Mouse (Mus musculus) kidney, adult 2 months (tissue): ENCODE data around the gene Gpr18. TPM values are rescaled to one million over a fixed set of nuclear protein-coding genes. Genes with fewer than 3 reads are reported as not detected.

Experiments
- DNase-seq: peaks from one replicate; pipeline ENCODE4 v3.0.0; 2021
- H3K27ac ChIP-seq: fragments of 200-500 bp; 2 replicates; pipeline ENCODE4 v1.5.1; 2012; ENCODE audit warnings: low read depth, low read length, control low read depth, inconsistent platforms; ENCODE audit not compliant: insufficient read depth
- H3K27me3 ChIP-seq: fragments of 200-500 bp; replicated peaks from 2 replicates; pipeline ENCODE4 v1.6.1; 2012; ENCODE audit warnings: mild to moderate bottlenecking, moderate library complexity, low read length, inconsistent platforms; ENCODE audit not compliant: control insufficient read depth, insufficient read depth
- H3K36me3 ChIP-seq: fragments of 200-500 bp; 2 replicates; pipeline ENCODE4 v1.6.1; 2012; ENCODE audit warnings: mild to moderate bottlenecking, moderate library complexity, low read length, inconsistent platforms; ENCODE audit not compliant: control insufficient read depth, insufficient read depth
- H3K4me1 ChIP-seq: fragments of 200-500 bp; 2 replicates; pipeline ENCODE4 v1.6.1; 2011; ENCODE audit warnings: low read length; ENCODE audit not compliant: control insufficient read depth, insufficient read depth
- H3K4me3 ChIP-seq: fragments of 200-500 bp; 2 replicates; pipeline ENCODE4 v1.5.1; 2011; ENCODE audit warnings: mild to moderate bottlenecking, low read depth, low read length, control low read depth; ENCODE audit not compliant: insufficient read depth
- CTCF ChIP-seq: fragments of 200-500 bp; conservative IDR thresholded peaks from 2 replicates; pipeline ENCODE4 v1.5.1; 2011; ENCODE audit warnings: low read depth, mild to moderate bottlenecking, control low read depth, low read length, moderate library complexity, mixed read lengths; ENCODE audit not compliant: insufficient read depth, insufficient read length
- POLR2A ChIP-seq: fragments of 200-500 bp; IDR thresholded peaks from one replicate; pipeline ENCODE4 v1.6.1; 2011; ENCODE audit warnings: low read depth, low read length, control low read depth
- WGBS: fragments of 180-500 bp; shearing (Covaris S2); methylation state at CpG from one replicate; pipeline ENCODE4 v1.1.7; 2018; 5-methylcytosine and 5-hydroxymethylcytosine counted together
- polyA plus RNA-seq: library from polyadenylated mRNA; depleted of rRNA; stranded (reverse); fragments of >200 nt; gene quantifications from 2 replicates; pipeline ENCODE4 v1.2.3, GENCODE M21; 2012

The Gpr18 gene
- polyA plus RNA-seq, 1 experiment: 3.5 TPM

GRCm38 (mm10) chr14:121949897-121950296, 34.3 kb upstream of the Gpr18 start:
- no peak for DNase-seq
- Histone ChIP-seq H3K36me3 (no peaks in the 10 kb centered on the region), H3K27ac (no peak overlapping the region), H3K4me3 (no peak overlapping the region), H3K27me3 (no peaks in the 10 kb centered on the region), H3K4me1 (no peaks in the 10 kb centered on the region)
- WGBS: 90% methylated on average over 5 of the region's 5 CpGs
- TF ChIP-seq CTCF (no peak), POLR2A (no peak)

GRCm38 (mm10) chr14:121949436-121949835, 33.9 kb upstream of the Gpr18 start:
- Histone ChIP-seq H3K36me3 (no peaks in the 10 kb centered on the region), H3K4me3 (no peak overlapping the region), H3K27me3 (no peaks in the 10 kb centered on the region), H3K27ac (no peak overlapping the region), H3K4me1 (no peaks in the 10 kb centered on the region)
- 96% methylated on average over 3 of the region's 3 CpGs for WGBS
- TF ChIP-seq POLR2A (no peak), CTCF (no peak)
- DNase-seq: no peak

GRCm38 (mm10) chr14:121947966-121948365, 32.4 kb upstream of the Gpr18 start:
- H3K27ac ChIP-seq: no peak overlapping the region
- H3K4me3 ChIP-seq: no peak overlapping the region
- no peaks in the 10 kb centered on the region for H3K4me1 ChIP-seq
- H3K36me3 ChIP-seq: no peaks in the 10 kb centered on the region
- no peak for DNase-seq
- 70% methylated on average over 3 of the region's 3 CpGs for WGBS
- TF ChIP-seq POLR2A (no peak), CTCF (no peak)
- no peaks in the 10 kb centered on the region for H3K27me3 ChIP-seq

GRCm38 (mm10) chr14:121947201-121947760, 31.7 kb upstream of the Gpr18 start:
- TF ChIP-seq CTCF: no peak
- no peak for TF ChIP-seq POLR2A
- DNase-seq: no peak
- 74% methylated on average over 8 of the region's 8 CpGs for WGBS
- Histone ChIP-seq H3K4me3 (no peak overlapping the region), H3K27me3 (no peaks in the 10 kb centered on the region), H3K36me3 (no peaks in the 10 kb centered on the region), H3K27ac (no peak overlapping the region), H3K4me1 (no peaks in the 10 kb centered on the region)

GRCm38 (mm10) chr14:121946728-121947127, 31.1 kb upstream of the Gpr18 start:
- H3K27ac ChIP-seq: peak overlapping the region; percentile 59; the same call in 1 of the 2 replicates
- peak overlapping the region; percentile 19; the same call in 1 of the 2 replicates for H3K4me3 ChIP-seq
- no peaks in the 10 kb centered on the region for H3K27me3 ChIP-seq
- no peak for DNase-seq
- WGBS: 56% methylated on average over 8 of the region's 8 CpGs
- TF ChIP-seq POLR2A (no peak), CTCF (no peak)
- H3K36me3 ChIP-seq: no peaks in the 10 kb centered on the region
- H3K4me1 ChIP-seq: no peaks in the 10 kb centered on the region

- DNase-seq: peak; percentile 58
- peak overlapping the region; percentile 27; the same call in 1 of the 2 replicates for H3K27ac ChIP-seq
- no peak overlapping the region for H3K4me3 ChIP-seq
- H3K4me1 ChIP-seq: no peaks in the 10 kb centered on the region
- no peaks in the 10 kb centered on the region for H3K36me3 ChIP-seq
- no peak for TF ChIP-seq POLR2A
- TF ChIP-seq CTCF: no peak
- 70% methylated on average over 5 of the region's 5 CpGs for WGBS
- H3K27me3 ChIP-seq: no peaks in the 10 kb centered on the region
Observed at GRCm38 (mm10) chr14:121946131-121946530, 30.6 kb upstream of the Gpr18 start.

- WGBS: 93% methylated on average over 3 of the region's 3 CpGs
- no peak for DNase-seq
- Histone ChIP-seq H3K27me3 (no peaks in the 10 kb centered on the region), H3K4me1 (no peaks in the 10 kb centered on the region), H3K27ac (no peak overlapping the region), H3K36me3 (no peaks in the 10 kb centered on the region), H3K4me3 (no peak overlapping the region)
- TF ChIP-seq POLR2A: no peak
- no peak for TF ChIP-seq CTCF
Observed at GRCm38 (mm10) chr14:121939582-121939981, 24.0 kb upstream of the Gpr18 start.
